Mouse (Mus musculus): Measurements from ENCODE around the gene Zmiz1. TPM values are rescaled to one million over a fixed set of nuclear protein-coding genes. Genes with fewer than 3 reads are reported as not detected.
A peak's percentile ranks its signal among the peaks of the same experiment; 100 is the strongest.

The Zmiz1 gene
- polyA plus RNA-seq, 1 experiment from 2014 or later, result 37.0 TPM

DNA sequence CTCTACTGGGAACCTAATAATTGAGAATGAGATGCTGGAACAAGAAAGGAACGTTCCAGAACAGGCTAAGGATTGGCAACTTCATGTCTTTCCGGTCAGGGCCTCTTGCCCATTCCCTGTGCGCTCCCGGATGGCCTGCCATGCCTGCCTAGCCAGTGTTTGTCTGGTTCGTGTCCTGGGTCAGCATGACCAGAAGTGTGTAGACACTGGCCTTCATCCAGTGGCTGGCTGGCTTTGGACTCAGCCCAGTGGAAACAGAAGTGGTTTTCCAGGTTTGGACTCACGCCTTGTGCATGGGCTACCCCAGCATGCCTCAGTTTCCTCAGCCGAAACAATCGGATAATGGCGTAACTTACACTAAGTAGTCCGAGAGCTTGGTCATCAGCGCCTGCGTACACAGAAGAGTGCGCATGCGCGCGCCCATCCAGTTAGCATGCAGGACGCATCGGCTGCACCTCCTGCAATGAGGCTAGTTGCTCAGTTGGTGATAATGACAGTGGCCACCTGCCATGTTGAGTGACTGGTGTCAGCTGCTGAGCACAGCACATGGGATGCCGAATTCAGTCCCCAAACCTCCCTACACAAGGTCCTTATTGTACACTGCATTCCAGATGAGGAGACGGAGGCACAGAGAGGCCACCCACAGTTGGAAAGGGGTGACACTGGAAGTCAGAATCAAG, 50.6 kb downstream of the Zmiz1 start:
- Histone ChIP-seq H3K36me3 (ENCODE audit: control insufficient read depth, insufficient read depth, low read length) (peaks cover 60% of the 10 kb centered on the region), H3K9ac (ENCODE audit: low read length) (no peak overlapping the region), H3K4me2 (ENCODE audit: low read length) (no peak overlapping the region), H3K9me3 (replicated peaks; ENCODE audit: control insufficient read depth, low read length) (no peaks in the 10 kb centered on the region), H3K4me3 (ENCODE audit: low read depth, low read length) (no peak overlapping the region), H3K27me3 (replicated peaks; ENCODE audit: control insufficient read depth, insufficient read depth, low read length) (no peaks in the 10 kb centered on the region), H3K27ac (ENCODE audit: low read depth, low read length) (no peak overlapping the region), H3K4me1 (ENCODE audit: control insufficient read depth, insufficient read depth, low read length) (peaks cover 31% of the 10 kb centered on the region)
- DNase-seq (ENCODE audit: low spot score), result no peak
- WGBS, result 90% methylated on average over 20 of the region's 20 CpGs
- ATAC-seq, result no peak

DNA sequence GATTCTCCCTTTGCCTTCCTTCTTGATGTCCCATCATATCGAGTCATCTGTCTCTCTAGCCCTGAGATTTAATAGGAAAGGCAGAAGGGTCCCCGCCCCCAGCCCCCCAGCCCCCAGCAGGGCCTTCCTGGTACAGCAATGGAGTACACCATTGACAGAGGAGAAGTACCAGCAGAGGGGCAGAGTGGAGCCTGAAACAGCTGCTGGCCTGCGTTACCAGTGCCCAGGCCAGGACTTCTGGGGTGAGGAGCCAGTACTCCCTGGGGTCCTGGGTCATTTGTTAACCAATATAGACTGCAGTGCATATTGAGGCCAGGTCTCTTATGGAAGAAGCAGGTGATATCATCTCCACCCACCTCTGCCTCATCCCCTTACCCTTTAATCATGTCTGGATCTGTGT, 51.4 kb downstream of the Zmiz1 start:
- H3K9ac ChIP-seq (ENCODE audit: low read length), result no peak overlapping the region
- WGBS, result 84% methylated on average over 3 of the region's 3 CpGs
- peaks cover 38% of the 10 kb centered on the region for H3K4me1 ChIP-seq (ENCODE audit: control insufficient read depth, insufficient read depth, low read length)
- H3K27me3 ChIP-seq (replicated peaks; ENCODE audit: control insufficient read depth, insufficient read depth, low read length), result no peaks in the 10 kb centered on the region
- H3K36me3 ChIP-seq (ENCODE audit: control insufficient read depth, insufficient read depth, low read length), result peaks cover 52% of the 10 kb centered on the region
- H3K4me2 ChIP-seq (ENCODE audit: low read length), result no peak overlapping the region
- peak overlapping the region; percentile 30; the same call in 1 of the 2 replicates for H3K27ac ChIP-seq (ENCODE audit: low read depth, low read length)
- H3K4me3 ChIP-seq (ENCODE audit: low read depth, low read length), result no peak overlapping the region
- DNase-seq (ENCODE audit: low spot score) (no peak), ATAC-seq (no peak)
- no peaks in the 10 kb centered on the region for H3K9me3 ChIP-seq (replicated peaks; ENCODE audit: control insufficient read depth, low read length)

GRCm38 (mm10) chr14:25510987-25511386, 52.0 kb downstream of the Zmiz1 start:
- DNase-seq (ENCODE audit: low spot score), result no peak
- H3K4me3 ChIP-seq (ENCODE audit: low read depth, low read length), result no peak overlapping the region
- no peaks in the 10 kb centered on the region for H3K27me3 ChIP-seq (replicated peaks; ENCODE audit: control insufficient read depth, insufficient read depth, low read length)
- peaks cover 44% of the 10 kb centered on the region for H3K4me1 ChIP-seq (ENCODE audit: control insufficient read depth, insufficient read depth, low read length)
- H3K36me3 ChIP-seq (ENCODE audit: control insufficient read depth, insufficient read depth, low read length), result peaks cover 46% of the 10 kb centered on the region
- H3K27ac ChIP-seq (ENCODE audit: low read depth, low read length), result no peak overlapping the region; the same call in 1 of the 2 replicates
- H3K9ac ChIP-seq (ENCODE audit: low read length), result no peak overlapping the region
- no peak for ATAC-seq
- H3K4me2 ChIP-seq (ENCODE audit: low read length), result no peak overlapping the region
- 69% methylated on average over 7 of the region's 7 CpGs for WGBS
- H3K9me3 ChIP-seq (replicated peaks; ENCODE audit: control insufficient read depth, low read length), result no peaks in the 10 kb centered on the region

- H3K4me3 ChIP-seq (ENCODE audit: low read depth, low read length), result no peak overlapping the region
- H3K4me2 ChIP-seq (ENCODE audit: low read length), result no peak overlapping the region
- peak overlapping the region; percentile 40; the same call in 1 of the 2 replicates for H3K9ac ChIP-seq (ENCODE audit: low read length)
- peaks cover 44% of the 10 kb centered on the region for H3K4me1 ChIP-seq (ENCODE audit: control insufficient read depth, insufficient read depth, low read length)
- H3K27ac ChIP-seq (ENCODE audit: low read depth, low read length), result peak overlapping the region; percentile 39; the same call in 1 of the 2 replicates
- no peaks in the 10 kb centered on the region for H3K9me3 ChIP-seq (replicated peaks; ENCODE audit: control insufficient read depth, low read length)
- H3K27me3 ChIP-seq (replicated peaks; ENCODE audit: control insufficient read depth, insufficient read depth, low read length), result no peaks in the 10 kb centered on the region
- DNase-seq (ENCODE audit: low spot score), result no peak
- no peak for ATAC-seq
- H3K36me3 ChIP-seq (ENCODE audit: control insufficient read depth, insufficient read depth, low read length), result peaks cover 42% of the 10 kb centered on the region
- 69% methylated on average over 3 of the region's 3 CpGs for WGBS
Measured at GRCm38 (mm10) chr14:25511564-25511963, 52.6 kb downstream of the Zmiz1 start.

- H3K4me3 ChIP-seq (ENCODE audit: low read depth, low read length), result no peak overlapping the region
- ATAC-seq (no peak), DNase-seq (ENCODE audit: low spot score) (no peak)
- WGBS, result 25% methylated on average over 5 of the region's 5 CpGs
- no peaks in the 10 kb centered on the region for H3K27me3 ChIP-seq (replicated peaks; ENCODE audit: control insufficient read depth, insufficient read depth, low read length)
- H3K9me3 ChIP-seq (replicated peaks; ENCODE audit: control insufficient read depth, low read length), result no peaks in the 10 kb centered on the region
- peaks cover 44% of the 10 kb centered on the region for H3K4me1 ChIP-seq (ENCODE audit: control insufficient read depth, insufficient read depth, low read length)
- H3K9ac ChIP-seq (ENCODE audit: low read length), result peak overlapping the region; percentile 40; the same call in 1 of the 2 replicates
- no peak overlapping the region for H3K4me2 ChIP-seq (ENCODE audit: low read length)
- peak overlapping the region; percentile 61 for H3K27ac ChIP-seq (ENCODE audit: low read depth, low read length)
- H3K36me3 ChIP-seq (ENCODE audit: control insufficient read depth, insufficient read depth, low read length), result peaks cover 39% of the 10 kb centered on the region
Measured at GRCm38 (mm10) chr14:25511967-25512366, 53.0 kb downstream of the Zmiz1 start.

DNA sequence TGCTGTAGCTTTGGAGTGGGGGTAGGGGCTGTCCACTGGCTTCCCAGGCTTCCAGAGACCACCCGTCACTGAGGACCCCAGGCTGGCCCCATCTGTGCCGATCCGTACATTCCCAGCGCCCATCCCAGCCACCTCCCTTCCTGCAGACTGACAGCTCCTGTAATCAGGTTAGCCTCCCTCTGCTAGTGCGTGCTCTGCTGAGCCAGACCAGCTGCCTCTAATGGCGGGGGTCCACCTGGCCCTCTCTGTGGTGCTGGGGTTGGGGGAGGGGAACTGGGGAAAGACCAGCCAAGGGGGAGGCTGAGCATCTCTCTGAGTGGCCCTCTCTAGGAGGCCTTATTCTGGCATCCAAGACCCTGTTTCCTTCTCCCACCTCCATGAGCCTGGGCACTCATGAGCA, 53.8 kb downstream of the Zmiz1 start:
- Histone ChIP-seq H3K9me3 (replicated peaks; ENCODE audit: control insufficient read depth, low read length) (no peaks in the 10 kb centered on the region), H3K4me1 (ENCODE audit: control insufficient read depth, insufficient read depth, low read length) (peaks cover 44% of the 10 kb centered on the region), H3K36me3 (ENCODE audit: control insufficient read depth, insufficient read depth, low read length) (peaks cover 30% of the 10 kb centered on the region), H3K4me2 (ENCODE audit: low read length) (no peak overlapping the region), H3K9ac (ENCODE audit: low read length) (no peak overlapping the region), H3K4me3 (ENCODE audit: low read depth, low read length) (no peak overlapping the region), H3K27ac (ENCODE audit: low read depth, low read length) (peak overlapping the region; percentile 61), H3K27me3 (replicated peaks; ENCODE audit: control insufficient read depth, insufficient read depth, low read length) (no peaks in the 10 kb centered on the region)
- 25% methylated on average over 6 of the region's 6 CpGs for WGBS
- ATAC-seq, result peak; percentile 64
- peak; percentile 51 for DNase-seq (ENCODE audit: low spot score)

DNA sequence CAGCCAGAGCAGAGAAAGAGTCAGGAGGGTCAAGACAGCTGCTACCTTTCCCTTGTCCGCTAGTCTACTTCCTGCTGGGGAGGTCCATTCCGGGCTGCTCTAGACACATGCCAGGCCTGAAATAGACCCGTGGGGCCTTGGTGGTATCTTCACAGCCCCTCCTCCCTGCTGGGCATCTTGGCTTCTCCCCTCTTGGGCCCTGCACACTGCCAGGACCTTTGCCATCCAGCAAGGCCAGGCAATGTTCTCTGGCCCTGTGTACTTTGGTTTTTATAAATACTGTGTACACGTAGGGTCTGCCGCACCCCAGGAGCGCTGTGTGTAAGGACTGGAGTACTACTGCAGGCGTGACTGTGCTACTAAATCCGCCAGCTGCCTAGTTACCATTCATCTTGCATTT, 54.5 kb downstream of the Zmiz1 start:
- H3K4me1 ChIP-seq (ENCODE audit: control insufficient read depth, insufficient read depth, low read length), result peaks cover 44% of the 10 kb centered on the region
- no peak overlapping the region for H3K4me3 ChIP-seq (ENCODE audit: low read depth, low read length)
- H3K9ac ChIP-seq (ENCODE audit: low read length), result no peak overlapping the region
- peak overlapping the region; percentile 61; the same call in 1 of the 2 replicates for H3K27ac ChIP-seq (ENCODE audit: low read depth, low read length)
- DNase-seq (ENCODE audit: low spot score) (no peak), ATAC-seq (no peak)
- H3K9me3 ChIP-seq (replicated peaks; ENCODE audit: control insufficient read depth, low read length), result no peaks in the 10 kb centered on the region
- WGBS, result 61% methylated on average over 8 of the region's 8 CpGs
- H3K4me2 ChIP-seq (ENCODE audit: low read length), result no peak overlapping the region
- no peaks in the 10 kb centered on the region for H3K27me3 ChIP-seq (replicated peaks; ENCODE audit: control insufficient read depth, insufficient read depth, low read length)
- peaks cover 24% of the 10 kb centered on the region for H3K36me3 ChIP-seq (ENCODE audit: control insufficient read depth, insufficient read depth, low read length)

- H3K27ac ChIP-seq (ENCODE audit: low read depth, low read length), result no peak overlapping the region
- WGBS, result 83% methylated on average over 2 of the region's 2 CpGs
Measured at GRCm38 (mm10) chr14:25514943-25515512, 56.0 kb downstream of the Zmiz1 start.

GRCm38 (mm10) chr14:25515924-25516323, 56.9 kb downstream of the Zmiz1 start:
- Histone ChIP-seq H3K27me3 (replicated peaks; ENCODE audit: control insufficient read depth, insufficient read depth, low read length) (no peaks in the 10 kb centered on the region), H3K9me3 (replicated peaks; ENCODE audit: control insufficient read depth, low read length) (no peaks in the 10 kb centered on the region), H3K4me2 (ENCODE audit: low read length) (no peak overlapping the region), H3K27ac (ENCODE audit: low read depth, low read length) (no peak overlapping the region), H3K4me1 (ENCODE audit: control insufficient read depth, insufficient read depth, low read length) (peaks cover 55% of the 10 kb centered on the region), H3K9ac (ENCODE audit: low read length) (no peak overlapping the region), H3K36me3 (ENCODE audit: control insufficient read depth, insufficient read depth, low read length) (0 out of 2 replicates have a peak, but pooled peaks cover 9% of the 10 kb centered on the region), H3K4me3 (ENCODE audit: low read depth, low read length) (no peak overlapping the region)
- WGBS, result 32% methylated on average over 9 of the region's 9 CpGs
- ATAC-seq (no peak), DNase-seq (ENCODE audit: low spot score) (peak; percentile 37)

More at GRCm38 (mm10) chr14:25514943-25515512, 56.0 kb downstream of the Zmiz1 start:
- Histone ChIP-seq H3K36me3 (ENCODE audit: control insufficient read depth, insufficient read depth, low read length) (0 out of 2 replicates have a peak, but pooled peaks cover 14% of the 10 kb centered on the region), H3K9me3 (replicated peaks; ENCODE audit: control insufficient read depth, low read length) (no peaks in the 10 kb centered on the region), H3K4me2 (ENCODE audit: low read length) (no peak overlapping the region), H3K27me3 (replicated peaks; ENCODE audit: control insufficient read depth, insufficient read depth, low read length) (no peaks in the 10 kb centered on the region), H3K9ac (ENCODE audit: low read length) (no peak overlapping the region), H3K4me1 (ENCODE audit: control insufficient read depth, insufficient read depth, low read length) (peaks cover 54% of the 10 kb centered on the region), H3K4me3 (ENCODE audit: low read depth, low read length) (no peak overlapping the region)
- no peak for DNase-seq (ENCODE audit: low spot score)
- no peak for ATAC-seq

Measured in forebrain, embryonic 14.5 days (tissue).